Comparison of ENCODE assay signal across 15 mouse cellular contexts in the genomic region with DNA sequence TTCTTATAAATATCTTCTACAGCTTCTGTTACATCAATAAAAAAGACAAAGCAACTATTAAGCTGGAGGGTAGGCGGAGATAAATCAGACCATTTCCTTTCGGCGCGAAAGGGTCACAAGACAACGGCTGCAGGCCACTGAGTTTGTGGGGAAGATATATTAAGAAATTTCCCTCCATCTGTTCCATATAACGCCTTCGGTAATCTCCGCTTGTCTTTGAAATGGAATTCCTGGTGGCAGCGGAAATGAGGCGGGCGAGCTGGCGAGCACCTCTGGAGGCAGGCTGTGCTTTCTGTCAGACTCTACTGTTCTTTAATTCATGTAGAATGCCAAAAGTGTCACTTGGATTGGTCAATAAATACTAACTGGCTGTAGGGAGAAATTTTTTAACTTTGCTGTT.
DNase-seq lines count a peak whose midpoint lies in the region; ATAC-seq lines count a peak whose summit lies in the region.
"Had no signal": no experiment of that assay in that cellular context is flagged by ENCODE, and none has a peak within 500 bp of the region (broad histone marks: within the 10 kb centered on the region; RNA-seq: fewer than 3 reads in every experiment).

No protein-coding gene starts in this region.

- H3K27ac ChIP-seq in heart, embryonic 10.5 days: no peak overlapping the region
- no peak overlapping the region; the same call in 1 of the 2 replicates for H3K27ac ChIP-seq in kidney, embryonic 15.5 days
- no peak overlapping the region for H3K27ac ChIP-seq in limb, embryonic 12.5 days
- no peak overlapping the region for H3K27ac ChIP-seq in midbrain, embryonic 13.5 days
- H3K27ac ChIP-seq: embryonic facial prominence, embryonic 13.5 days; gastrocnemius, adult 2 months; hindbrain, embryonic 12.5 days; limb, embryonic 15.5 days had no signal

- peak; percentile 85 for DNase-seq in heart, adult 11 months
- no peak for DNase-seq in heart, embryonic 10.5 days (ENCODE audit: low spot score)
- no peak for DNase-seq in kidney, adult 11 months
- DNase-seq in forelimb bud, embryonic 11.5 days (ENCODE audit: low read depth, low spot score): peak; percentile 52
- no peak for DNase-seq in layer of hippocampus, postnatal 10 days (ENCODE audit: low spot score in 2 of 2)
- DNase-seq: adrenal gland, postnatal 14 days; forebrain, postnatal 0 days; gastrocnemius, adult 2 months had no signal

- peak overlapping the region; percentile 30 for H3K4me2 ChIP-seq in kidney, embryonic 15.5 days
- peak overlapping the region; percentile 13; the same call in 1 of the 2 replicates for H3K4me2 ChIP-seq in limb, embryonic 12.5 days
- H3K4me2 ChIP-seq in midbrain, embryonic 13.5 days (replicated peaks): no peak overlapping the region
- H3K4me2 ChIP-seq: embryonic facial prominence, embryonic 13.5 days; hindbrain, embryonic 12.5 days; limb, embryonic 15.5 days had no signal

- no peak overlapping the region for H3K4me3 ChIP-seq in heart, embryonic 10.5 days
- H3K4me3 ChIP-seq in kidney, embryonic 15.5 days (replicated peaks): no peak overlapping the region
- no peak overlapping the region for H3K4me3 ChIP-seq in limb, embryonic 12.5 days (replicated peaks)
- H3K4me3 ChIP-seq in midbrain, embryonic 13.5 days (replicated peaks): no peak overlapping the region
- H3K4me3 ChIP-seq: embryonic facial prominence, embryonic 13.5 days; gastrocnemius, adult 2 months; hindbrain, embryonic 12.5 days; limb, embryonic 15.5 days; megakaryocyte, embryonic 14.5 days had no signal

- peaks cover 4% of the 10 kb centered on the region; the same call in 1 of the 2 replicates for H3K9me3 ChIP-seq in heart, embryonic 10.5 days
- 0 out of 2 replicates have a peak, but pooled peaks cover 3% of the 10 kb centered on the region for H3K9me3 ChIP-seq in kidney, embryonic 15.5 days (replicated peaks)
- peaks cover 6% of the 10 kb centered on the region; the same call in 1 of the 2 replicates for H3K9me3 ChIP-seq in limb, embryonic 12.5 days
- H3K9me3 ChIP-seq in midbrain, embryonic 13.5 days: no peaks in the 10 kb centered on the region
- H3K9me3 ChIP-seq: embryonic facial prominence, embryonic 13.5 days; hindbrain, embryonic 12.5 days; limb, embryonic 15.5 days had no signal

- H3K4me1 ChIP-seq in heart, embryonic 10.5 days: no peaks in the 10 kb centered on the region
- H3K4me1 ChIP-seq in kidney, embryonic 15.5 days: peaks cover 37% of the 10 kb centered on the region
- H3K4me1 ChIP-seq in limb, embryonic 12.5 days (replicated peaks): peaks cover 12% of the 10 kb centered on the region
- peaks cover 7% of the 10 kb centered on the region; the same call in 1 of the 2 replicates for H3K4me1 ChIP-seq in midbrain, embryonic 13.5 days (replicated peaks)

- 83% methylated on average over 12 of the region's 12 CpGs for WGBS in heart, embryonic 10.5 days
- 39% methylated on average over 12 of the region's 12 CpGs for WGBS in kidney, embryonic 15.5 days
- 38% methylated on average over 12 of the region's 12 CpGs for WGBS in limb, embryonic 12.5 days
- WGBS in midbrain, embryonic 13.5 days: 85% methylated on average over 12 of the region's 12 CpGs

- H3K27me3 ChIP-seq in heart, embryonic 10.5 days (ENCODE audit: insufficient read depth, poor library complexity, severe bottlenecking): no peaks in the 10 kb centered on the region
- no peaks in the 10 kb centered on the region for H3K27me3 ChIP-seq in kidney, embryonic 15.5 days
- H3K27me3 ChIP-seq in limb, embryonic 12.5 days: no peaks in the 10 kb centered on the region
- H3K27me3 ChIP-seq in midbrain, embryonic 13.5 days: no peaks in the 10 kb centered on the region
- H3K27me3 ChIP-seq: embryonic facial prominence, embryonic 13.5 days; hindbrain, embryonic 12.5 days; limb, embryonic 15.5 days had no signal

- no peak for ATAC-seq in kidney, embryonic 15.5 days (replicated peaks; ENCODE audit: low FRiP score)
- ATAC-seq in limb, embryonic 12.5 days (ENCODE audit: insufficient number of reproducible peaks, insufficient read depth, low FRiP score, low TSS enrichment, low read depth): no peak
- ATAC-seq in midbrain, embryonic 13.5 days: no peak
- ATAC-seq: forebrain, postnatal 0 days had no signal

- H3K9ac ChIP-seq in kidney, embryonic 15.5 days: no peak overlapping the region
- no peak overlapping the region for H3K9ac ChIP-seq in limb, embryonic 12.5 days (replicated peaks)
- H3K9ac ChIP-seq in midbrain, embryonic 13.5 days (replicated peaks): no peak overlapping the region
- H3K9ac ChIP-seq: embryonic facial prominence, embryonic 13.5 days; forebrain, postnatal 0 days; hindbrain, embryonic 12.5 days; limb, embryonic 15.5 days had no signal

- H3K36me3 ChIP-seq in heart, embryonic 10.5 days: peaks cover 22% of the 10 kb centered on the region
- peaks cover 10% of the 10 kb centered on the region for H3K36me3 ChIP-seq in kidney, embryonic 15.5 days
- H3K36me3 ChIP-seq in limb, embryonic 12.5 days: peaks cover 14% of the 10 kb centered on the region; the same call in 1 of the 2 replicates
- 0 out of 2 replicates have a peak, but pooled peaks cover 12% of the 10 kb centered on the region for H3K36me3 ChIP-seq in midbrain, embryonic 13.5 days
- H3K36me3 ChIP-seq: limb, embryonic 15.5 days had no signal

Comparison
In these comparisons a context has a peak if more than half of its experiments do, and no peak if none do; other contexts are left out.
1. DNase-seq: peak in heart, adult 11 months (single experiment) and forelimb bud, embryonic 11.5 days (single experiment); none in heart, embryonic 10.5 days (single experiment), kidney, adult 11 months (single experiment) and layer of hippocampus, postnatal 10 days (0 of 2).